Mouse (Mus musculus): ENCODE data around the gene D6Ertd527e.
"Not testable (repeated sequence)": the region's sequence is repeated elsewhere in the genome, so short reads cannot be mapped to it uniquely, and the experiment has no call there.

Gene D6Ertd527e

GRCm38 (mm10) chr6:87104123-87104796 lies at the start of gene D6Ertd527e:
TSS of gene D6Ertd527e (plus strand) at chr6:87104746.
- DNase-seq (ENCODE audit: low spot score in 2 of 2) = no peak

GRCm38 (mm10) chr6:87059754-87060153 lies 44.8 kb upstream of the D6Ertd527e start:
- DNase-seq (ENCODE audit: low spot score in 2 of 2) = no peak

- no peak for DNase-seq (ENCODE audit: low spot score in 2 of 2)
Observed at GRCm38 (mm10) chr6:87063586-87063985, 41.0 kb upstream of the D6Ertd527e start.

GRCm38 (mm10) chr6:87068209-87068608 lies 36.3 kb upstream of the D6Ertd527e start:
- DNase-seq (ENCODE audit: low spot score in 2 of 2) = no peak

- no peak for DNase-seq (ENCODE audit: low spot score in 2 of 2)
Observed at GRCm38 (mm10) chr6:87069195-87069900, 35.2 kb upstream of the D6Ertd527e start.

GRCm38 (mm10) chr6:87070641-87071040 lies 33.9 kb upstream of the D6Ertd527e start:
- no peak for DNase-seq (ENCODE audit: low spot score in 2 of 2)

GRCm38 (mm10) chr6:87072759-87073158 lies 31.8 kb upstream of the D6Ertd527e start:
- DNase-seq (ENCODE audit: low spot score in 2 of 2) = no peak

GRCm38 (mm10) chr6:87075092-87075685 lies 29.4 kb upstream of the D6Ertd527e start:
- DNase-seq (ENCODE audit: low spot score in 2 of 2) = no peak

- no peak for DNase-seq (ENCODE audit: low spot score in 2 of 2)
Observed at GRCm38 (mm10) chr6:87079457-87079856, 25.1 kb upstream of the D6Ertd527e start.

- no peak for DNase-seq (ENCODE audit: low spot score in 2 of 2)
Observed at GRCm38 (mm10) chr6:87085026-87085425, 19.5 kb upstream of the D6Ertd527e start.

- no peak for DNase-seq (ENCODE audit: low spot score in 2 of 2)
Observed at GRCm38 (mm10) chr6:87088356-87088755, 16.2 kb upstream of the D6Ertd527e start.

GRCm38 (mm10) chr6:87090877-87091276 lies 13.7 kb upstream of the D6Ertd527e start:
- DNase-seq (ENCODE audit: low spot score in 2 of 2) = no peak

- DNase-seq (ENCODE audit: low spot score in 2 of 2) = no peak
Observed at GRCm38 (mm10) chr6:87092476-87092875, 12.1 kb upstream of the D6Ertd527e start.

GRCm38 (mm10) chr6:87093631-87094030 lies 10.9 kb upstream of the D6Ertd527e start:
- not testable (repeated sequence) for DNase-seq (ENCODE audit: low spot score in 2 of 2)

- no peak for DNase-seq (ENCODE audit: low spot score in 2 of 2)
Observed at GRCm38 (mm10) chr6:87099261-87099660, 5.3 kb upstream of the D6Ertd527e start.

- no peak for DNase-seq (ENCODE audit: low spot score in 2 of 2)
Observed at GRCm38 (mm10) chr6:87099671-87100296, 4.8 kb upstream of the D6Ertd527e start.

- no peak for DNase-seq (ENCODE audit: low spot score in 2 of 2)
Observed at GRCm38 (mm10) chr6:87100297-87101020, 4.1 kb upstream of the D6Ertd527e start.

GRCm38 (mm10) chr6:87101281-87101954 lies 3.1 kb upstream of the D6Ertd527e start:
- peak; percentile 78 to 90 for DNase-seq (ENCODE audit: low spot score in 2 of 2)

GRCm38 (mm10) chr6:87101955-87102353 lies 2.6 kb upstream of the D6Ertd527e start:
- DNase-seq (ENCODE audit: low spot score in 2 of 2) = peak in 1 of 2 experiments; percentile 15

GRCm38 (mm10) chr6:87102421-87102911 lies 2.1 kb upstream of the D6Ertd527e start:
- no peak for DNase-seq (ENCODE audit: low spot score in 2 of 2)

GRCm38 (mm10) chr6:87103314-87103713 lies 1.2 kb upstream of the D6Ertd527e start:
- DNase-seq (ENCODE audit: low spot score in 2 of 2) = no peak

Measured in urinary bladder, adult 18-20 months (tissue).